Mouse (Mus musculus) bone marrow macrophage, adult 2 months (primary cell): ENCODE measurements around the gene Folr2.

Source experiments
- CTCF ChIP-seq: IDR thresholded peaks from 2 replicates; pipeline ENCODE4 v1.5.1; 2012; ENCODE audit warnings: low read depth, mild to moderate bottlenecking, low read length, moderate library complexity
- POLR2A ChIP-seq: IDR thresholded peaks from 2 replicates; pipeline ENCODE4 v1.6.1; 2012; ENCODE audit warnings: mild to moderate bottlenecking, low read depth, low read length, borderline replicate concordance

- TF ChIP-seq CTCF = no peak
- TF ChIP-seq POLR2A = no peak
Measured at GRCm38 (mm10) chr7:101853816-101854215, 3.2 kb downstream of the Folr2 start.
